Mouse (Mus musculus): Measurements from ENCODE around the gene Adam19.

- TF ChIP-seq GATA1 (IDR thresholded peaks at IDR 0.05; ENCODE audit: low read length) (no peak), TAL1 (IDR thresholded peaks at IDR 0.05; ENCODE audit: low read length) (no peak)
These were observed 69.5 kb downstream of the Adam19 start for GRCm38 (mm10) chr11:46125093-46125834.
